Mouse (Mus musculus) small intestine, adult 2 months (tissue): ENCODE data around the gene Gtse1. TPM values are rescaled to one million over a fixed set of nuclear protein-coding genes. Genes with fewer than 3 reads are reported as not detected.
"Not testable (repeated sequence)": the region's sequence is repeated elsewhere in the genome, so short reads cannot be mapped to it uniquely, and the experiment has no call there.

Source experiments
- H3K27ac ChIP-seq: fragments of 200-500 bp; 2 replicates; pipeline ENCODE4 v1.5.1; 2012; ENCODE audit warnings: low read depth, low read length, control low read depth, inconsistent platforms; ENCODE audit not compliant: insufficient read depth
- H3K27me3 ChIP-seq: fragments of 200-500 bp; 2 replicates; pipeline ENCODE4 v1.6.1; 2012; ENCODE audit warnings: mild to moderate bottlenecking, moderate library complexity, low read length, inconsistent platforms; ENCODE audit not compliant: control insufficient read depth, insufficient read depth
- H3K36me3 ChIP-seq: fragments of 200-500 bp; 2 replicates; pipeline ENCODE4 v1.6.1; 2012; ENCODE audit warnings: mild to moderate bottlenecking, low read length, control low read depth, inconsistent platforms; ENCODE audit not compliant: control insufficient read depth, insufficient read depth
- H3K4me1 ChIP-seq: fragments of 200-500 bp; 2 replicates; pipeline ENCODE4 v1.6.1; 2012; ENCODE audit warnings: low read length, inconsistent platforms, mixed read lengths; ENCODE audit not compliant: control insufficient read depth, insufficient read depth, insufficient read length
- H3K4me3 ChIP-seq: fragments of 200-500 bp; 2 replicates; pipeline ENCODE4 v1.5.1; 2012; ENCODE audit warnings: low read depth, mild to moderate bottlenecking, control low read depth, inconsistent platforms, low read length, moderate library complexity
- CTCF ChIP-seq: fragments of 200-500 bp; IDR thresholded peaks from 2 replicates; pipeline ENCODE4 v1.5.1; 2012; ENCODE audit warnings: low read depth, mild to moderate bottlenecking, control low read depth, inconsistent platforms, low read length, moderate library complexity, mixed read lengths; ENCODE audit not compliant: insufficient replicate concordance, insufficient read length; ENCODE audit errors: extremely low read depth
- POLR2A ChIP-seq: fragments of 200-500 bp; IDR thresholded peaks from 2 replicates; pipeline ENCODE4 v1.6.1; 2012; ENCODE audit warnings: low read depth, mild to moderate bottlenecking, control low read depth, inconsistent platforms, low read length, moderate library complexity
- WGBS: fragments of 180-500 bp; shearing (Covaris S2); methylation state at CpG from one replicate; pipeline ENCODE4 v1.1.7; 2018; 5-methylcytosine and 5-hydroxymethylcytosine counted together
- polyA plus RNA-seq: library from polyadenylated mRNA; depleted of rRNA; stranded (reverse); fragments of >200 nt; gene quantifications from 2 replicates; pipeline ENCODE4 v1.2.3, GENCODE M21; 2012

The Gtse1 gene
- polyA plus RNA-seq, 1 experiment, result 7.1 TPM

- Histone ChIP-seq H3K27ac (no peak overlapping the region), H3K36me3 (peaks cover 15% of the 10 kb centered on the region), H3K27me3 (no peaks in the 10 kb centered on the region), H3K4me1 (no peaks in the 10 kb centered on the region; the same call in 1 of the 2 replicates), H3K4me3 (no peak overlapping the region)
- TF ChIP-seq POLR2A (no peak), CTCF (peak; percentile 75; the same call in 1 of the 2 replicates)
- 55% methylated on average over 6 of the region's 6 CpGs for WGBS
Measured at GRCm38 (mm10) chr15:85840983-85841382, 18.6 kb upstream of the Gtse1 start.

GRCm38 (mm10) chr15:85841796-85842360 is 17.7 kb upstream of the Gtse1 start:
- 88% methylated on average over 5 of the region's 5 CpGs for WGBS
- Histone ChIP-seq H3K27ac (no peak overlapping the region), H3K4me1 (no peaks in the 10 kb centered on the region; the same call in 1 of the 2 replicates), H3K36me3 (peaks cover 16% of the 10 kb centered on the region), H3K27me3 (no peaks in the 10 kb centered on the region), H3K4me3 (no peak overlapping the region)
- TF ChIP-seq POLR2A, result no peak
- no peak for TF ChIP-seq CTCF

GRCm38 (mm10) chr15:85845071-85845470 is 14.5 kb upstream of the Gtse1 start:
- peaks cover 19% of the 10 kb centered on the region for H3K36me3 ChIP-seq
- no peaks in the 10 kb centered on the region for H3K27me3 ChIP-seq
- H3K4me3 ChIP-seq, result no peak overlapping the region
- no peak overlapping the region for H3K27ac ChIP-seq
- TF ChIP-seq CTCF (no peak), POLR2A (no peak)
- no peaks in the 10 kb centered on the region; the same call in 1 of the 2 replicates for H3K4me1 ChIP-seq

GRCm38 (mm10) chr15:85851656-85852392 is 7.7 kb upstream of the Gtse1 start:
- TF ChIP-seq CTCF (no peak), POLR2A (no peak)
- H3K27me3 ChIP-seq, result no peaks in the 10 kb centered on the region
- H3K4me1 ChIP-seq, result no peaks in the 10 kb centered on the region
- no peak overlapping the region for H3K27ac ChIP-seq
- WGBS, result 88% methylated on average over 12 of the region's 12 CpGs
- no peak overlapping the region for H3K4me3 ChIP-seq
- H3K36me3 ChIP-seq, result peaks cover 7% of the 10 kb centered on the region

GRCm38 (mm10) chr15:85858980-85859489 is 510 bp upstream of the Gtse1 start:
- no peaks in the 10 kb centered on the region for H3K27me3 ChIP-seq
- WGBS, result 8% methylated on average over 15 of the region's 15 CpGs
- H3K36me3 ChIP-seq, result peaks cover 6% of the 10 kb centered on the region
- TF ChIP-seq CTCF (no peak), POLR2A (no peak)
- peaks cover 2% of the 10 kb centered on the region; the same call in 1 of the 2 replicates for H3K4me1 ChIP-seq
- peak overlapping the region; percentile 75 for H3K4me3 ChIP-seq
- no peak overlapping the region for H3K27ac ChIP-seq

GRCm38 (mm10) chr15:85865913-85866312 is 6.4 kb downstream of the Gtse1 start:
- H3K27ac ChIP-seq, H3K27me3 ChIP-seq, H3K4me1 ChIP-seq, H3K4me3 ChIP-seq: not testable (repeated sequence)
- WGBS, result 97% methylated on average over 7 of the region's 7 CpGs
- H3K36me3 ChIP-seq, result peaks cover 20% of the 10 kb centered on the region

- Histone ChIP-seq H3K4me3 (no peak overlapping the region), H3K27me3 (no peaks in the 10 kb centered on the region), H3K4me1 (no peaks in the 10 kb centered on the region), H3K27ac (no peak overlapping the region), H3K36me3 (peaks cover 17% of the 10 kb centered on the region)
- WGBS, result 31% methylated on average over 6 of the region's 6 CpGs
- peak; percentile 92; the same call in 1 of the 2 replicates for TF ChIP-seq CTCF
- no peak for TF ChIP-seq POLR2A
Measured at GRCm38 (mm10) chr15:85867696-85868095, 8.2 kb downstream of the Gtse1 start.
